Mouse (Mus musculus) hindbrain, embryonic 12.5 days (tissue): ENCODE measurements around the gene Nckipsd. TPM values are rescaled to one million over a fixed set of nuclear protein-coding genes. Genes with fewer than 3 reads are reported as not detected.
A peak's percentile ranks its signal among the peaks of the same experiment; 100 is the strongest.

ENCODE experiments used
- ATAC-seq: fragments of 200-750 bp; cut with Nextera tagmentation; 2 replicates; pipeline ENCODE4 v1.8.0; 2017; ENCODE audit warnings: moderate TSS enrichment; ENCODE audit not compliant: low FRiP score
- H3K27ac ChIP-seq: fragments of 300-500 bp; sonication (generic); 2 replicates; pipeline ENCODE4 v1.5.1; 2016; ENCODE audit warnings: mild to moderate bottlenecking
- H3K27me3 ChIP-seq: fragments of 300-500 bp; sonication (generic); 2 replicates; pipeline ENCODE4 v1.6.1; 2016; ENCODE audit warnings: mild to moderate bottlenecking
- H3K36me3 ChIP-seq: fragments of 300-500 bp; sonication (generic); 2 replicates; pipeline ENCODE4 v1.6.1; 2016; ENCODE audit warnings: mild to moderate bottlenecking
- H3K4me1 ChIP-seq: fragments of 300-500 bp; sonication (generic); 2 replicates; pipeline ENCODE4 v1.6.1; 2016
- H3K4me2 ChIP-seq: fragments of 300-500 bp; sonication (generic); replicated peaks from 2 replicates; pipeline ENCODE4 v1.6.1; 2016; ENCODE audit warnings: mild to moderate bottlenecking
- H3K4me3 ChIP-seq: fragments of 300-500 bp; sonication (generic); 2 replicates; pipeline ENCODE4 v1.5.1; 2016; ENCODE audit warnings: mild to moderate bottlenecking
- H3K9ac ChIP-seq: fragments of 300-500 bp; sonication (generic); 2 replicates; pipeline ENCODE4 v1.6.1; 2016; ENCODE audit warnings: mild to moderate bottlenecking, moderate library complexity
- H3K9me3 ChIP-seq: fragments of 300-500 bp; sonication (generic); replicated peaks from 2 replicates; pipeline ENCODE4 v1.6.1; 2016; ENCODE audit warnings: mild to moderate bottlenecking
- WGBS: fragments of 180-500 bp; shearing (Covaris S2); methylation state at CpG from one replicate; pipeline ENCODE4 v1.1.7; 2016; 5-methylcytosine and 5-hydroxymethylcytosine counted together
- polyA plus RNA-seq: library from polyadenylated mRNA; unstranded; fragments of >200 nt; fragmentation: Nextera tagmentation; extraction: Ambion mirVana; gene quantifications from 2 replicates; pipeline ENCODE4 v1.2.1, GENCODE M21; 2016

Nckipsd gene
- polyA plus RNA-seq, 1 experiment from 2014 or later = 20.2 TPM

DNA sequence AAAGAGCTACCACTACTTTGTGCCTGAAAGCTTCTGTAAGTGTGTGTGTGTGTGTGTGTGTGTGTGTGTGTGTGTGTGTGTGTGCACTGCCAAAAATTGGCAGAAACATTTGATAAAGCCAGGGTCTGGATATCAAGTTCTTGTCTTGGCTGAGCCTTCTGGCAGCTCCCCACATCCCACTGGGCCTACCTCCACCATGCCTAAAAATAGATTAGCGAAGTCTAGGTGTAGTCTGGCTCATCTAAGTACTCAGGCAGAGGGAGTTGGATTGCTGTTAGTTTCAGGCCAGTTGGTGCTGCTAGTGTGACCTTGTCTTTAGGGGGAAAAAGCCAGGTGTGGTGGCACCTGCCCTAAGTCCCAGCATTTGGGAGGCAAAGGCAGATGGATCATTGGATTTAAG lies 1.3 kb upstream of the Nckipsd start:
- WGBS = 90% methylated on average over 1 of the region's 1 CpGs
- Histone ChIP-seq H3K9ac (no peak overlapping the region), H3K4me1 (peaks cover 11% of the 10 kb centered on the region), H3K36me3 (peaks cover 57% of the 10 kb centered on the region), H3K27ac (no peak overlapping the region), H3K9me3 (no peaks in the 10 kb centered on the region), H3K27me3 (no peaks in the 10 kb centered on the region), H3K4me3 (no peak overlapping the region), H3K4me2 (no peak overlapping the region)
- no peak for ATAC-seq

DNA sequence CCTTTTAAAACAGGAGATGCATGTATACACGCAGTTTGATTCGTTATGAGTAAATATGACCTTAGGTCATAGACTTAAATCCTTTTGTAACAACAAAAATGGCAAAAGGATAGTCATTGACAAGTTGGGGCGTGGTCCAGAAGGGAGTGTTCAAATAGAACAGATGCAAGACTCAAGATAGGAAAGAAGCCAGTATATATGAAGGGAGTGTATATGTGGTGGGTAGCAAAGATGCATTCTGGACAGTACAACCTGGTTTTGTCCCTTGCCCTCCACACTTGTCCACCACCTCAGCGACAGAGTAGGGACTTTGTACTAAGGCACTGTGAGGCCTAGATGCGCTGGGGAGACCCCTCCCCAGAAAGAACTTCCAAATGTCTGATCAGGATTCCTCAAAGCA lies 494 bp upstream of the Nckipsd start:
- peaks cover 11% of the 10 kb centered on the region for H3K4me1 ChIP-seq
- H3K27ac ChIP-seq = peak overlapping the region; percentile 55
- peak overlapping the region; percentile 78; the same call in 1 of the 2 replicates for H3K4me3 ChIP-seq
- 0 out of 2 replicates have a peak overlapping the region, but pooled peaks have one; percentile 18 for H3K9ac ChIP-seq
- no peaks in the 10 kb centered on the region for H3K27me3 ChIP-seq
- H3K36me3 ChIP-seq = peaks cover 58% of the 10 kb centered on the region
- no peaks in the 10 kb centered on the region for H3K9me3 ChIP-seq
- ATAC-seq = peak; percentile 24
- H3K4me2 ChIP-seq = peak overlapping the region; percentile 74; the same call in 1 of the 2 replicates
- WGBS = 77% methylated on average over 5 of the region's 5 CpGs

DNA sequence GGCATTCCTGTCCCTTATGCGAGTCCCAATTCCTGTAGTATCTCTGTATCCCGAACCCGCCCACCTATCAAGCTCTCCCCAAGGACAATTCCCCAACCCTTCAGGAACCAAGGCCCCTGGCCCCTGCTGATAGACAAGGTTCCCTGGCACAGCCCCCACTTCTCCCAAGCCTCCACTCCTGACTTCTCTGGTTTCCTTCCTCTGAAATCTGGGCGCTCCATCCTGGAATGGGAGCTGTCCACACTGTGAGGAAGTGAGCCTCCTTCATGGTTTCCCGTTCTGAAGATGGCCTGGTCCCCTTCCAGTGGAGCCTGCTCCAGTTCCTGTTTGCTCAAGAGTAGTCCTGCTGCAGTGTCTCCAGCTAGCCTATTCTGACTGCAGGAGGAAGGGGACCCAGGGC lies 1.0 kb downstream of the Nckipsd start:
- Histone ChIP-seq H3K4me2 (peak overlapping the region; percentile 74), H3K9me3 (no peaks in the 10 kb centered on the region; the same call in 1 of the 2 replicates), H3K9ac (peak overlapping the region; percentile 86), H3K4me1 (peaks cover 11% of the 10 kb centered on the region), H3K36me3 (peaks cover 58% of the 10 kb centered on the region), H3K27ac (no peak overlapping the region), H3K27me3 (no peaks in the 10 kb centered on the region), H3K4me3 (peak overlapping the region; percentile 78)
- 60% methylated on average over 5 of the region's 5 CpGs for WGBS
- no peak for ATAC-seq

DNA sequence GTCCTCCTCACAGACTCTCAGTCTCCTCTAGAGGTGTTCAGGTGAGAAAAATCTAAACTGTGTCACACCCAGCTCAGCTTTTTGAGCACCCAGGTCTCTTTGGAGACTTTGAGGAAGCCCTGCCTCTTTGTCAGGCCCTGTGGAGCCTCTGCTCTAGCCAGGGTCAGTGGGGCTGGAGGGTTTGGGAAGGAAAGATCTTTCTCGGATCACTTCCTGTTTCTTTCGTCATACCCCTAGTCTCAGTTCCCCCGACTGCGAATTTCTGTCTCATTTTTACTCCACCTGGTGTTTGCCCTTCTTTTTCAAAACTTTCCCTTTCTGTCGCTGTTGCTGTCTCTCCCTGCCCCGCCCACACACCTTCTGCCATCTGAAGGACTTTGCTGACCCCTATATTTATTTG lies 1.6 kb downstream of the Nckipsd start:
- H3K36me3 ChIP-seq = peaks cover 58% of the 10 kb centered on the region
- no peak overlapping the region for H3K4me3 ChIP-seq
- no peak overlapping the region for H3K9ac ChIP-seq
- no peaks in the 10 kb centered on the region; the same call in 1 of the 2 replicates for H3K9me3 ChIP-seq
- ATAC-seq = no peak
- WGBS = 87% methylated on average over 6 of the region's 6 CpGs
- H3K4me2 ChIP-seq = no peak overlapping the region
- H3K4me1 ChIP-seq = peaks cover 11% of the 10 kb centered on the region
- no peaks in the 10 kb centered on the region for H3K27me3 ChIP-seq
- H3K27ac ChIP-seq = no peak overlapping the region

DNA sequence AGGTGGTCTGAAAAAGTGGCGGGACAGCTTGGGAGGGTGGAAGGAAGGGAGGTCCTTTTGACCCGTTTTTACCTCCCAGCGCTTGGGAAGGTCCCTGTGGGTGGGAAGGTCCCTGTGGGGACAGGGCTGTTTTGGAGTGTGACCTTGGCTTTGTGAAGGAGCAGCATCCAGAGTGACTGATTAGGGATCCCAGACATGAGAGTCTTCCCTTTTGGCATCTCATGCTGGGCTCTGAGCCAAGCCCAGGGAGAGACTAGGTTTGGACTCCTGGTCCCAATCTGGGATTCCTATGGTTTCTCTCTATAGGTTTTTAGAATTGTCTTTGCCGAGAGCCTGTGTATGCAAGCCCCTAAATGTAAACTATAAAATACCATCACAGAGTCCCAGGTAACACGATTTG lies 2.3 kb downstream of the Nckipsd start:
- ATAC-seq = no peak
- Histone ChIP-seq H3K36me3 (peaks cover 58% of the 10 kb centered on the region), H3K4me1 (peaks cover 11% of the 10 kb centered on the region), H3K4me2 (no peak overlapping the region), H3K9me3 (no peaks in the 10 kb centered on the region; the same call in 1 of the 2 replicates), H3K27me3 (no peaks in the 10 kb centered on the region), H3K9ac (0 out of 2 replicates have a peak overlapping the region, but pooled peaks have one; percentile 10), H3K27ac (no peak overlapping the region), H3K4me3 (no peak overlapping the region)
- 82% methylated on average over 5 of the region's 5 CpGs for WGBS

DNA sequence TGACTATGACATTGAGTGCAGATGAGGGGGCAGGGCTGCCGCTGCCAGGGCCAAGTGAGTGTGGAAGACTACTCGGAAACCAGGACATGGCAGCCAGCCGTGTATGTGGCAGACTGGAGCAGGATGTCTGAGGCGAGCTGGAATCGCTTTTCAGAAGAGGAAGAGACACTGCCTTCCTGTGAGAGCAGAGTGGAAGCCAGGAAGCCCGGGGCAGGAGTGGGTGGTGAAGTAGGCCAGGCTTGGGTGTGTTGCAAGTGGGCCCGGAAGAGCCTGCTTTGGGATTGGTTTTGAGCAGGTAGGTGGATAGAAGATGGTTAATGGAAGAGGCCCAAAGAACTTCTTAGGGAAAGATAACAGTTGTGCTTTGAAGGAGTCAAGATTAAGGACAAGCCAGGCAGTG lies 7.4 kb downstream of the Nckipsd start:
- peaks cover 64% of the 10 kb centered on the region for H3K36me3 ChIP-seq
- no peak for ATAC-seq
- no peak overlapping the region for H3K4me2 ChIP-seq
- no peaks in the 10 kb centered on the region for H3K4me1 ChIP-seq
- H3K4me3 ChIP-seq = no peak overlapping the region
- WGBS = 86% methylated on average over 7 of the region's 7 CpGs
- no peaks in the 10 kb centered on the region for H3K27me3 ChIP-seq
- H3K27ac ChIP-seq = no peak overlapping the region
- no peak overlapping the region for H3K9ac ChIP-seq
- no peaks in the 10 kb centered on the region; the same call in 1 of the 2 replicates for H3K9me3 ChIP-seq

DNA sequence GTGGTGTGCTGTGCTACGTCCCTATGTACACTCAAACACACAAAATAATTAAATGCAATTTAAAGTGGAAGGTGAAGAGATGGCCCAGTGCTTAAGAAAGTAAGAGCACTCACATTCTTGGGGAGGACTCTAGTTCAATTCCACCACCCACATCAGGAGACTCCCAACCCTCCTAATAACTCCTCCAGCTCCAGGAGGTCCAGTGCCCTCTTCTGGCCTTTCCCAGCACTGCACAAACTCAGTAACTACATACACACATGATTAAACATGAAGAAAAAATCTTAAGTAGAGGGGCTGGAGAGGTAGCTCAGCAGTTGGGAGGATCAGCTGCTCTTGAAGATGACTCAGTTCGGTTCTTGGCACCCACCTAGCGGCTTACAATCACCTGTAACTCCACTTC lies 11.3 kb downstream of the Nckipsd start:
- 61% methylated on average over 3 of the region's 3 CpGs for WGBS
- H3K4me3 ChIP-seq = no peak overlapping the region
- H3K4me2 ChIP-seq = no peak overlapping the region
- no peak overlapping the region for H3K9ac ChIP-seq
- H3K4me1 ChIP-seq = peaks cover 4% of the 10 kb centered on the region; the same call in 1 of the 2 replicates
- H3K27me3 ChIP-seq = peaks cover 18% of the 10 kb centered on the region
- no peaks in the 10 kb centered on the region for H3K9me3 ChIP-seq
- H3K36me3 ChIP-seq = peaks cover 35% of the 10 kb centered on the region
- ATAC-seq = no peak
- no peak overlapping the region for H3K27ac ChIP-seq

DNA sequence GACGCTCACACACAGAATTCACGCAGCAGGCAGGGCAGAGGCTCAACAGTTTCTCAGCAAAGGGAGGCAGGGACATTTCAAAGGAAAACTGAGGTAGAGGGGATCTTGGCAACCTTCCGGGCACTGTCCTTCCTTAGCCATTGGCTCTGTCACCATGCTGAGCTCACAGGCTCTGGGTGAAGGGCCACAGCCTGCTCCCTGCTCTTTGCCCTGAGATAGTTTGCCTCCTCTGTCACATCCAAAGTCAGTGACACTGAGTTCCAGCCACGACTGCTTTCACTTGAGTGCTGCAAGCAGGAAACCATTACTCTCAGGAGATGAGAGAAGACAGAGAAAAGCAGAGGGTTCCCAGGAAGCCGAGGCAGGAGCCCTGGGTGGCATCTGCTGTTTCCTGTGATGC lies 11.9 kb downstream of the Nckipsd start:
- Histone ChIP-seq H3K36me3 (peaks cover 29% of the 10 kb centered on the region), H3K27me3 (peaks cover 23% of the 10 kb centered on the region), H3K9me3 (no peaks in the 10 kb centered on the region), H3K27ac (no peak overlapping the region), H3K4me2 (no peak overlapping the region), H3K4me1 (peaks cover 4% of the 10 kb centered on the region; the same call in 1 of the 2 replicates), H3K9ac (no peak overlapping the region; the same call in 1 of the 2 replicates), H3K4me3 (no peak overlapping the region)
- ATAC-seq = no peak
- whole genome bisulfite sequencing = 69% methylated on average over 5 of the region's 5 CpGs

DNA sequence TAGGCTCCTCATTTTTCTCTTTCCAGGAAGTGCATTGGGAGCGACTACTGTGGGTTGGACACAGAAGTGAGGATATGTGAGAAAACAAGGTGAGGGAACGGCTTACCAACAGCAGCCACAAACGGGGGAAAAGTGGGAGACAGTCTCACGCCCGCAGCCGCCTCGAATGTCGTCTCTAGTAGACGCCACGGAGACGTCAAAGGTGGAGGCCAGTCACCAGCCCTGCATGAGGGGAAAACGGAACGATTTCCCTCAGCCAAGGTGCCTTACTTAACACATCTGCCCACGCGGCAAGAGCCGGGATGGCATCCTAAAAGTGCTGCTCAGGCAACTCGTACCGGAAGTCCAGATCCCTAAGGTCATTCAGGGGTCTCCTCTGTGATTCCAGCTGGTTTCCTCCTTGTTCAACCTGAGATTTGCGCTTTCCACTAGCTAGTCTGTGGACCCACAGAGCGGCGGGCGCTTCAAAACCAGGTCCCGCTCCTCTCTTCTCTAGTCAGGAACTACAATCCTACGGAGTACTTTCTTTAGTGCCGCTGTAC lies 16.0 kb downstream of the Nckipsd start:
- Histone ChIP-seq H3K4me3 (peak overlapping the region; percentile 79), H3K9ac (peak overlapping the region; percentile 49), H3K27me3 (peaks cover 61% of the 10 kb centered on the region), H3K9me3 (no peaks in the 10 kb centered on the region), H3K36me3 (peaks cover 16% of the 10 kb centered on the region), H3K27ac (peak overlapping the region; percentile 89; the same call in 1 of the 2 replicates), H3K4me2 (peak overlapping the region; percentile 89), H3K4me1 (peaks cover 21% of the 10 kb centered on the region)
- no peak for ATAC-seq
- 5% methylated on average over 25 of the region's 25 CpGs for WGBS

DNA sequence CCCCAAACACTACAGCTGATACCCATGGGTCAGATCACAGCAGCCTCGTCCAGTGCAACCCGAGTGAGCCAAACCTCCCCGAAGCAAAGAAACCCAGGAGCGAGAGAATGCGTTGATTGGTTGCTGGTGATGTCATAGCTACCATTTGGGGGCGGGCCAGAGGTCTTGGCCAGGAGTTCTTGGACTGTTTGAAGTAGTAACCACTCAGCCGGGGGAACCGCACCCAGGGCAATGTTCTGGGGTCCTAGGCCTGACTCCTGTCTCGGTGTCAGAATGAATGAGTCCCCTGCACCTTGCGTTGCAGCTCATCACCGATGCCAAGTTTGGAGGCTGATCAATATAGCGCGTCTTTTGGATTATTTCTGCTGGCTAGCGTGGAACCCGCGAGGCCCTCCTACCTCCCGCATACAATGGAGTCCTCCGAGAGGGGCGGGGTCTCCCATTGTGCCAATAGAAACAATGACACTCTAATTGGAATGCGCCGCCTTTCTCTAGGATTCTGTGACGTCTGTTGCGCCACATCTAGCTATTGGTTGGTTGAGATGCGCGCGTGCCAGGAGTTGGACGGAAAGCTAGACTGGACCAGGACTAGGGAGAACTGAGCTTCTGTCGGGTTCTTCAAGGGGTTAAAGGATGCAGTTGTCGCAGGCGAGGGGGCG lies 16.7 kb downstream of the Nckipsd start:
- peaks cover 23% of the 10 kb centered on the region for H3K36me3 ChIP-seq
- peak overlapping the region; percentile 89 for H3K4me2 ChIP-seq
- peaks cover 28% of the 10 kb centered on the region for H3K4me1 ChIP-seq
- peak overlapping the region; percentile 89 for H3K27ac ChIP-seq
- WGBS = under 1% methylated on average over 31 of the region's 31 CpGs
- peaks cover 68% of the 10 kb centered on the region for H3K27me3 ChIP-seq
- H3K9ac ChIP-seq = peak overlapping the region; percentile 49
- ATAC-seq = peak; percentile 90
- no peaks in the 10 kb centered on the region for H3K9me3 ChIP-seq
- peak overlapping the region; percentile 79 for H3K4me3 ChIP-seq

DNA sequence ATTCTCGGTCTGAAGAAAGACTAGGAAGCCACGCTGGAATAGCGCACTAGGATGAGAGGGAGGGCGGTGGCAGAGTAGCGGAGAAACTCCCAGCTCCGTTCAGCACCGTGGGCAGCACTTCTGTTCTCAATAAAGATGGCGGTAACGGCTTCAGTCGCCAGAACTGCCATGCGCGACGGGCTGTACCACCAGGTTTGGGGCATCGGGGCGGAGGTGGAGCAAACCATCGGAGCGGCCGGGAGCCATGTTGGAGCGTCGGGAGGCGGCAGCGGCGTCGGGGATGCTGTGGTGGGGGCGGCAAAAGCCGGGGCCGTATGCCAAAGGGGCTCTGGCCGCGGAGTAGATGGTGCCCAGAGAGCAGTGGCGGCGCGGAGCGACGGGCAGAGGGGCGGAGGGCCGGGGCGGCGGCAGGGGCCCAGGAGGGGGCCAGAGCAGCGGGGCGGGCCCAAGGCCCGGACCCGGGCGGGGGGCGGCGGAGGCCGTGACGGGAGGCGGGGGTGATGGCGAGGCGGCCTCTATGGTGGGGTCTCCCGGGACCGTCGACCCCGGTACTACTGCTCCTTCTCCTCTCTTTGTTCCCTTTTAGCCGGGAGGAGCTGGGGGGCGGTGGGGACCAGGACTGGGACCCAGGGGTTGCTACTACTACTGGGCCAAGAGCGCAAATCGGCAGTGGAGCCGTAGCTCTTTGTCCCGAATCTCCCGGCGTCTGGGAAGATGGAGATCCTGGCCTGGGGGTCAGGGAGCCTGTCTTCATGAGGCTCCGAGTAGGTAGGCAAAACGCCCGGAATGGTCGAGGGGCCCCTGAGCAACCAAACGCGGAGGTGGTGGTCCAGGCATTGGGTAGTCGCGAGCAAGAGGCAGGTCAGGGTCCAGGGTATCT lies 17.9 kb downstream of the Nckipsd start, which contains the start of gene Celsr3:
Gene Celsr3 (plus strand): TSS at position 501 of the 880 bp plus-strand sequence.
- ATAC-seq = peak; percentile 62
- peak within 1 kb of the TSS; percentile 89 for H3K27ac ChIP-seq
- under 1% methylated on average over 59 of the region's 70 CpGs for WGBS
- peaks cover 31% of the 10 kb centered on the region for H3K36me3 ChIP-seq
- H3K9ac ChIP-seq = peak within 1 kb of the TSS; percentile 91
- peaks cover 40% of the 10 kb centered on the region for H3K4me1 ChIP-seq
- no peaks in the 10 kb centered on the region for H3K9me3 ChIP-seq
- peaks cover 80% of the 10 kb centered on the region for H3K27me3 ChIP-seq
- H3K4me2 ChIP-seq = peak within 1 kb of the TSS; percentile 89
- H3K4me3 ChIP-seq = peak within 1 kb of the TSS; percentile 79
